Mouse (Mus musculus): ENCODE measurements around the gene Lamp5. TPM values are rescaled to one million over a fixed set of nuclear protein-coding genes. Genes with fewer than 3 reads are reported as not detected.

Gene Lamp5
- polyA plus RNA-seq, 1 experiment from 2014 or later = 5.4 TPM

- Histone ChIP-seq H3K36me3 (ENCODE audit: insufficient read depth, low read length) (no peaks in the 10 kb centered on the region), H3K4me3 (ENCODE audit: low read length) (no peak overlapping the region), H3K9me3 (ENCODE audit: low read length) (no peaks in the 10 kb centered on the region), H3K4me1 (ENCODE audit: insufficient read depth, low read length) (no peaks in the 10 kb centered on the region; the same call in 1 of the 2 replicates), H3K27me3 (ENCODE audit: insufficient read depth, low read length) (peaks cover 15% of the 10 kb centered on the region), H3K4me2 (replicated peaks; ENCODE audit: low read depth, low read length) (no peak overlapping the region), H3K9ac (replicated peaks; ENCODE audit: low read length) (no peak overlapping the region), H3K27ac (ENCODE audit: low read length) (no peak overlapping the region)
- no peak for ATAC-seq (ENCODE audit: low FRiP score, low TSS enrichment)
- 96% methylated on average over 1 of the region's 1 CpGs for WGBS
Observed at GRCm38 (mm10) chr2:136064356-136064755, 12.3 kb downstream of the Lamp5 start.

- WGBS = 38% methylated on average over 2 of the region's 2 CpGs
Observed at GRCm38 (mm10) chr2:136095978-136096377, 43.9 kb downstream of the Lamp5 start.

DNA sequence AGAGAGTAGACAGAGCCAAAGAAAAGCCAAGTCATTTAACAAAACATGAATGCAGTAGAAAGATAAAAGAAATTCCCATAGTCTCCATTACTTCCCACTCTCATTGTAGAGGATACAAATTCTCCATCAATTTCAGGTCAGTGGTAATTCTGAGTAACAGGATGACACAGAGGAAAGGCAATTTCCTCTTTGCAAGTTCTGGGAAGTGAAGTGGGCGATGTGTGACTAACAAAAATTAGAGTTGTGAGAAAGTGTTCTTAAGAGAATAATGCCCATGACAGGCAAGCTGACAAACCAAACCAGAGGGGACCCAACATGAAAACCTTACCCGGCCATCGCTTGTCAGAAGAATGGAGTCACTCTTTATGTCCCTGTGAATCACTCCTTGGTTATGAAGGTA, 45.1 kb downstream of the Lamp5 start:
- no peaks in the 10 kb centered on the region for H3K36me3 ChIP-seq (ENCODE audit: insufficient read depth, low read length)
- H3K9me3 ChIP-seq (ENCODE audit: low read length) = no peaks in the 10 kb centered on the region
- H3K9ac ChIP-seq (replicated peaks; ENCODE audit: low read length) = no peak overlapping the region
- no peak overlapping the region for H3K27ac ChIP-seq (ENCODE audit: low read length)
- no peaks in the 10 kb centered on the region for H3K4me1 ChIP-seq (ENCODE audit: insufficient read depth, low read length)
- WGBS = 85% methylated on average over 3 of the region's 3 CpGs
- no peak for ATAC-seq (ENCODE audit: low FRiP score, low TSS enrichment)
- H3K4me3 ChIP-seq (ENCODE audit: low read length) = no peak overlapping the region
- H3K27me3 ChIP-seq (ENCODE audit: insufficient read depth, low read length) = no peaks in the 10 kb centered on the region
- no peak overlapping the region for H3K4me2 ChIP-seq (replicated peaks; ENCODE audit: low read depth, low read length)

More at GRCm38 (mm10) chr2:136095978-136096377, 43.9 kb downstream of the Lamp5 start:
- Histone ChIP-seq H3K4me1 (ENCODE audit: insufficient read depth, low read length) (no peaks in the 10 kb centered on the region), H3K4me2 (replicated peaks; ENCODE audit: low read depth, low read length) (no peak overlapping the region), H3K27ac (ENCODE audit: low read length) (no peak overlapping the region), H3K36me3 (ENCODE audit: insufficient read depth, low read length) (no peaks in the 10 kb centered on the region), H3K27me3 (ENCODE audit: insufficient read depth, low read length) (no peaks in the 10 kb centered on the region), H3K9ac (replicated peaks; ENCODE audit: low read length) (no peak overlapping the region), H3K4me3 (ENCODE audit: low read length) (no peak overlapping the region), H3K9me3 (ENCODE audit: low read length) (no peaks in the 10 kb centered on the region)
- ATAC-seq (ENCODE audit: low FRiP score, low TSS enrichment) = no peak

DNA sequence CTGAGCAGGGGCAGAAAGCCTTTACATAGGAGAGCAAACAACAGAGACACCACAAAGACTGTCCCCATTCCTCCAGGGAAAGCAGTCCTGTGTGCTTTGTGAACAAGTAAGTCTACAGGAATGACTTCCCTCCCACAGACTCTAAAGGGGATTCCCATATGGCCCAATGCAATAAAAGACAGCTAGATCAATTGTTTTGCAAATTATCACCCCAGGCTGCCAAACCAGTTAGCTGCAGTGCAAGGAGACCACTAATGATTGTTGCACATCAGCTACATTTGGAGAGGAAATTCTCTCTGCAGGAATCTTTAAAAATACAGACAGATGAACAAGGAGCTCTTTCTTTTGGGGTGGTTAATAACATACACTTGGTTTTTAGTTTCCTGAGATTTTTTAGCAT, 55.6 kb downstream of the Lamp5 start:
- Histone ChIP-seq H3K27ac (ENCODE audit: low read length) (no peak overlapping the region), H3K4me2 (replicated peaks; ENCODE audit: low read depth, low read length) (no peak overlapping the region), H3K4me1 (ENCODE audit: insufficient read depth, low read length) (peaks cover 12% of the 10 kb centered on the region; the same call in 1 of the 2 replicates), H3K36me3 (ENCODE audit: insufficient read depth, low read length) (no peaks in the 10 kb centered on the region), H3K9ac (replicated peaks; ENCODE audit: low read length) (no peak overlapping the region), H3K9me3 (ENCODE audit: low read length) (no peaks in the 10 kb centered on the region), H3K27me3 (ENCODE audit: insufficient read depth, low read length) (no peaks in the 10 kb centered on the region), H3K4me3 (ENCODE audit: low read length) (no peak overlapping the region)
- no peak for ATAC-seq (ENCODE audit: low FRiP score, low TSS enrichment)

GRCm38 (mm10) chr2:136108124-136109037, 56.3 kb downstream of the Lamp5 start:
- no peaks in the 10 kb centered on the region for H3K27me3 ChIP-seq (ENCODE audit: insufficient read depth, low read length)
- ATAC-seq (ENCODE audit: low FRiP score, low TSS enrichment) = peak; percentile 67; the same call in 1 of the 2 replicates
- no peak overlapping the region for H3K9ac ChIP-seq (replicated peaks; ENCODE audit: low read length)
- no peak overlapping the region for H3K4me3 ChIP-seq (ENCODE audit: low read length)
- 23% methylated on average over 6 of the region's 6 CpGs for WGBS
- no peaks in the 10 kb centered on the region for H3K36me3 ChIP-seq (ENCODE audit: insufficient read depth, low read length)
- no peak overlapping the region for H3K27ac ChIP-seq (ENCODE audit: low read length)
- peaks cover 12% of the 10 kb centered on the region; the same call in 1 of the 2 replicates for H3K4me1 ChIP-seq (ENCODE audit: insufficient read depth, low read length)
- no peak overlapping the region for H3K4me2 ChIP-seq (replicated peaks; ENCODE audit: low read depth, low read length)
- H3K9me3 ChIP-seq (ENCODE audit: low read length) = no peaks in the 10 kb centered on the region

DNA sequence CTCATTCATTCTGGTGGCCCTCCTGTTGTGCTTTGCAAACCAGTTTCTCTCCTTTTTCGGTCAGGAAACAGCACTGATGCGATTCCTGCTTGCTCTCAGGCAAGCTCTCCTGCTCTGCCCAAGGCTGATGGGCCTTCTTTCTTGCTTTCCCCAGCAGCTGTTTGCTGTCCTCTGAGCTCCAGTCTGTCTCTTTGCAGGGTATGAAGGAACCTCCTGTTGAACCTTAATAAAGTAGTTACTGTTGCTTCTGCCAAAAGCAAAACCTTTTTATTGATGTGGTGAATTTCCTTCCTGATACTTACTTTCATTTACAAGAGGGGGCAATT, 57.0 kb downstream of the Lamp5 start:
- Histone ChIP-seq H3K27ac (ENCODE audit: low read length) (no peak overlapping the region), H3K4me1 (ENCODE audit: insufficient read depth, low read length) (peaks cover 12% of the 10 kb centered on the region; the same call in 1 of the 2 replicates), H3K36me3 (ENCODE audit: insufficient read depth, low read length) (no peaks in the 10 kb centered on the region), H3K4me3 (ENCODE audit: low read length) (no peak overlapping the region), H3K4me2 (replicated peaks; ENCODE audit: low read depth, low read length) (no peak overlapping the region), H3K9me3 (ENCODE audit: low read length) (no peaks in the 10 kb centered on the region), H3K9ac (replicated peaks; ENCODE audit: low read length) (no peak overlapping the region), H3K27me3 (ENCODE audit: insufficient read depth, low read length) (no peaks in the 10 kb centered on the region)
- 7% methylated on average over 2 of the region's 2 CpGs for WGBS
- no peak for ATAC-seq (ENCODE audit: low FRiP score, low TSS enrichment)

DNA sequence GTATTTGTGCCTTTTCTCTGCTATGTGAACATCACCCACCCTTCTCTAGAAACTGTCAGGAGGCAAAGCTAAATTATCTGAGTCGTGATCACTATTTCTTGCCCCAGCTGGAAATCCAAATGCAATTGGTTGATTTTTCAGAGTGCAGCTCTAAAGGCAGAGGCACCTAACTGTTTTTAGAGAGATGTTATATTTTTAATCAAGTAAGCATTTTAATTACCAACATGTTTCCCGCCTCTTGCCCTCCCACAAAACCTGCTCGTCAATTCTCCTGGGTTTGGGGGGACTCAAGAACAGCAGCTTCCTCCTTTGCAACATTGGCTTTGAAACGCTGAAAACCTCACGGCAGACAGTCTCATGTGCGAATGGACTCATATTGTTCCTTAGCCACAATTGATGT, 61.3 kb downstream of the Lamp5 start:
- ATAC-seq (ENCODE audit: low FRiP score, low TSS enrichment) = no peak
- peaks cover 8% of the 10 kb centered on the region; the same call in 1 of the 2 replicates for H3K4me1 ChIP-seq (ENCODE audit: insufficient read depth, low read length)
- no peaks in the 10 kb centered on the region for H3K36me3 ChIP-seq (ENCODE audit: insufficient read depth, low read length)
- no peaks in the 10 kb centered on the region for H3K9me3 ChIP-seq (ENCODE audit: low read length)
- H3K27me3 ChIP-seq (ENCODE audit: insufficient read depth, low read length) = no peaks in the 10 kb centered on the region
- H3K4me2 ChIP-seq (replicated peaks; ENCODE audit: low read depth, low read length) = no peak overlapping the region
- no peak overlapping the region for H3K9ac ChIP-seq (replicated peaks; ENCODE audit: low read length)
- no peak overlapping the region for H3K27ac ChIP-seq (ENCODE audit: low read length)
- H3K4me3 ChIP-seq (ENCODE audit: low read length) = no peak overlapping the region
- 74% methylated on average over 6 of the region's 6 CpGs for WGBS

DNA sequence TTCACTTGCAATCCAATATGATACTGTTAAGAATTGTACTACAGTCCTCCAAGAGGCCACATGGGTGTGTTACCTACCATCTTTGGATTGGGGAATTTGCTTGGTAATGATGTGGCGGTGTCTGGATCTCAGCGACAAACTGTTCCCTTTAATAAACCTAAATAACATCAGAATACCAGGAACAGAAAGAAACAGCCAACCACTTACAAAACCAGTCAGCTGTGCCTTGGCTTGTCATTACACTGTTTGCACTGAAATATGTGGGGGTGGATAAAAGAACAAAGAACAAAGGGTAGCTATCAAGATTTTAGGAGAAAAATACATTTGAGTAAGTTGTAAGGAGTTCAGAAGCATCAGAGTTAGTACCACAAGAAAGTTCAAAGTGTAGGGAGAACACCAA, 66.0 kb downstream of the Lamp5 start:
- Histone ChIP-seq H3K27ac (ENCODE audit: low read length) (no peak overlapping the region), H3K9ac (replicated peaks; ENCODE audit: low read length) (no peak overlapping the region), H3K36me3 (ENCODE audit: insufficient read depth, low read length) (no peaks in the 10 kb centered on the region), H3K9me3 (ENCODE audit: low read length) (no peaks in the 10 kb centered on the region), H3K4me1 (ENCODE audit: insufficient read depth, low read length) (peaks cover 6% of the 10 kb centered on the region), H3K4me3 (ENCODE audit: low read length) (no peak overlapping the region), H3K27me3 (ENCODE audit: insufficient read depth, low read length) (no peaks in the 10 kb centered on the region), H3K4me2 (replicated peaks; ENCODE audit: low read depth, low read length) (no peak overlapping the region)
- no peak for ATAC-seq (ENCODE audit: low FRiP score, low TSS enrichment)
- WGBS = 87% methylated on average over 2 of the region's 2 CpGs

Data from kidney, embryonic 16.5 days (tissue).